Mouse (Mus musculus): ENCODE data around the gene Ska2. TPM values are rescaled to one million over a fixed set of nuclear protein-coding genes. Genes with fewer than 3 reads are reported as not detected.

Gene Ska2
- 3.1 and 5.0 TPM in 2 replicates for polyA plus RNA-seq (2012; rRNA removed; ENCODE audit: low replicate concordance)

DNA sequence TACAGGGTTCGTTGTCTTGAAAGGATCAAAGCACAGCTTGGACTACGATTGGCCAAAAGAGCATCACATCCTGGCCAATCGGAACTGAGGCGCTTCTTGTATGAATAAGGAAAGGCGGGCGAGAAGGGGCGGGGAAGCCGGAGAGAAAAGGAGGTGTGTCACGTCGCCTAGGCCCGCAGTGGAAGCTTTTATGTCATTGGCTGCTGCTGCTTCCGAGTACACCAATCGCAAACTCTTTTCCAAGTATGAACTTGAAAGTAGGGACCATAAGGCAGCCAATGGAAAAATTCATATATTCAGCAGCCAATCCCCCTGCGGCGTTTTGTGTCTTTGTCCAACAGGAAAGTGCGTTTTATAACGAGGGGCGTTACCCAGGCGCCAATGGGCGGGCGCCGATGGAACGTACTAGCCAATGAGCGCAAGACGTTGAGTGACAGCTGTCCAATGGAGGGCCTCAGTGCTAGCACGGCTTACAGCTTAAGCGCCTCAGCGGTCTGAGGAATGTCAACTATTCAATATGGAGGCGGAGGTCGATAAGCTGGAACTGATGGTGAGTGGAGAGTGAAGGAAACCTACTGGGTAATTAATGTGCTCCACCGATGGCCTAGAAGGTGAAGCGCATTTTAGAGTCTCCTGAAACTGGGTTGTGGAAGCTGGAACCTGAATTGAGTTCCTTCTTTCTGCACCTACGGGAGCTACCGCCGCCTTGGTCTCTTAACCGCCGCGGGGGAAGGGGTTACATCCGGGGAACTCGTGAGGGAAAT is at the start of gene Ska2:
Ska2 (plus strand) TSS at position 480 of the 764 bp plus-strand sequence.

DNA sequence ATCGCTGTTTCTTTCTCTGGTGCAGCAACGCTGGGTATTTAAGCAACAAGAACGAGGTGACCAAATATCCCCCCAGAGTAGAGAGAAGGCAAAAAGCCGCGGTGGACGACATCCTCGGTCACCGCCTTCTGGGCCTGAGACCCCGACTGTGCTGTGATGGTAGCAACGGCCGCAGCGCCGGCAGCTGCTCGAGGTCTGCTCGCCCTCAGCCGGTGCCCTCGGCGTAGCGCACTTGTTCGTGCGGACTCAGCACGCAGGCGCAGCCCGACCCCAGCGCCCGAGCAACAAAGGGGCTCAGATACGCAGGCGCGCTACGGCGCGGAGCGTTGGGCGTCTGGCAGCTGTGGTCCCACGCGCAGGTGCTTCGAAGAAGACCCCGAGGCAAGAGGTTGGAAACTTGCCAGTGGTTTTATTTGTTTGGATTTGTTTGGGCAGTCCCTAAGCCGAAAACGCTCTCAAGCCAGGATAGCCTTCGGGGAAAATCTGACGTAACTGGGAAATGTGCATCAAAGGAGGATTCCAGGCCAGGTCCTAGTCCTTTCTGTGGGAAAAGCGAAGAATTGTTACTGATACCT is 35.1 kb upstream of the Ska2 start, which contains the start of gene Gdpd1:
Gdpd1 (minus strand) TSS at position 197 of the 575 bp plus-strand sequence.

DNA sequence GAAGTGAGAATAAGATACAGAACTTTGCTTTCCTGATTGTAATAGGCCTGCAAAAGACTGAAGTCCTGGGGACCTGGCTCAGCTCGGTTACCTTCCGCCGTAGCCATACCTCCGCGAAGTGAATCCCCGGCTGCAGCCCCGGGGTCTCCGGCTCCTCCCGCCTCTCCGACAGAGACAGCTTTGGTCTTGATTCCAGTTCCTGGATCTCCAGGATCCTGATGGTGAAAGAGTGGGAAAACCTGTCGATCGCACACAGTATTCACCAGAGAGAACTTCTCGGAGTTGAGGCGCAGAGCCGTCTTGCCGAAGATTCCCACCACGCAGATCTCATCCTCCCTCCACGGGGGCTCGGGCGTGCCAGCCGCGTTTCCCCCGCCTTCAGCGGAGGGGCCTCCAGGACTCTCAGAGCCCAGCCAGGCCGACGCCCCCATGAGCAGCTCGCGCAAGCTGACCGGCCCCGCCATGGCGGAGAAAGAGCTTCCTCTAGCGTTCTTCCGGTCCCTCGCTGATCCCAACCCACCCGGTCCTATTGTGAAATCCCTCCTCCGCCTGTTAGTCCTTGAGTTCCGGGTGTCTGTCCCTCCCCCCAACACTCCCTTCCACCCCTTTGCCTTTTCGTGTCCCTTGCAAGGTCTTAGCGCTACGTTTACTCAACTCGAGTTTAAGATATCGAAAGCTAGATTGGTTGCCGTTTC is 22.6 kb upstream of the Ska2 start, which contains the start of gene Smg8:
Smg8 (minus strand) TSS at position 485 of the 695 bp plus-strand sequence.

DNA sequence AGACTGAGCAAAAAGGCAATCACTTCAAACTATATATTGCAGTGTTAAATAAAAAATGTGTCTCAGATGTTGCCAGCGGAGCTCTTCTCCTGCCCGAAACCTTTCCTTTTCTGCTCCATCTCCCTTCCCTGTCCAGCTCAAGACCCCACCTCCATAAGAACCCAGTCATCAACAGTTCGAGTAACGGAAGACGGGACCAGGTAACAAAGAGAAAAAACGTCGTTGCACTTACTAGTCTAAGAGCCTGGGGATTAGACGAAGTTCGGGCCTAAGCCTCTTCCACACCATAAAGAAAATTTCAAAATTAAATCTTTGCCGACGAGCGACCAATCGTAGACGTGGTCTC is 652 bp upstream of the Ska2 start, which contains the start of gene Prr11:
Prr11 (minus strand) TSS at position 300 of the 346 bp plus-strand sequence.

DNA sequence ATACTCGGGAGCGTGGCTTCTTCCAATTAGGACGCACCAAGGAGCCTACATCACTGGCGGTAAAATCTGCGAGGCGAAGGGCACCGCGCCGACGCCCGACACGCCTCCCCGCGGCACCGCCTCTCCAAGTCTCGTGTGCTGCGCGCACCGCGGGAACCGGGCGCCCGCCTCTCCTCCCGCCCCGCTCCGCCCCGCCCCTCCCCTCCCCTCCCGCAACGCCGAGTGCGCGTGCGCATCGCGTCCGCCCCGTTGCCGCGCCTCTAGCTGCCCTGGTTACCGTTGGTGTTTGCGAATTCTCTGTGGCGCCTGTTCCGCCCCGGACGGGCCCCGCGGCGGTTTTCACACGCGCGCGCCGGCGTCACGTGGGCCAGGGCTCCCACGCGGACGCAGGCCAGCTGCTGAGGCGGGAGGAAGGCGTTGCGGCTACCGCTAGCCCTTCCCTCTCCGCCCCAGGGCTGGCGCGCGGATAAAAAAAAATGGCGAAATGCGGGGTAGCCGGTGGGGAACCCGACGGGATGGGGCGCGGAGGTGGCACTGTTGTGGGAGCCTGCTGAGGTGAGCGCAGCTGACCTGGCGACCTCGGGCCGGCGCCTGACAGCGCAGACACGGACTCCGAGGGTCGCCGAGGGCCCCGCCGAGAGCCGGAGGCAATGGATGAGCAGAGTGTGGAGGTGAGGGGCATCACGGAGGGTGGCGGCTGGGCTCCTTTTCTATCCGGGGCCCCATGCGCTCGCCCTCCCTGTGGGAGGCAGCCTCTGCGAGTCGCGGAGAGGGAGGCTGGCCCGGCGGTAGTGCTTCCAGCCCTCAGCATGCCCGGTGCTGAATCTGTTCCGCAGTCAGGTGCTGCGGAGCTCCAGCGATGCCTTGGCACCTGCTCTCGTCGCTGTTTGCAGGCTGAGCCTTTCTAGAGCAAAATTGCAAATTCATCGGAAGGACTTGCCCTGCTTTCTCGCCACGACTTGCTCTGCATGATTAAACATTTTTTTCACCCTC is 18.1 kb downstream of the Ska2 start, which contains the start of gene Trim37:
Trim37 (plus strand) TSS at position 254 of the 993 bp plus-strand sequence.

Other genes with a start within 250 kb of the Ska2 start
- 12.5 and 14.9 TPM in 2 replicates for gene Ypel2, start 115.5 kb upstream of the Ska2 start, polyA plus RNA-seq (2012; rRNA removed; ENCODE audit: low replicate concordance)
- 1.0 and 5.0 TPM in 2 replicates for gene Gdpd1, start 35.2 kb upstream of the Ska2 start, polyA plus RNA-seq (2012; rRNA removed; ENCODE audit: low replicate concordance)
- gene Smg8, start 22.5 kb upstream of the Ska2 start, polyA plus RNA-seq (2012; rRNA removed; ENCODE audit: low replicate concordance): 7.0 and 11.9 TPM in 2 replicates
- 0.39 and 1.8 TPM in 2 replicates for gene Prr11, start 526 bp upstream of the Ska2 start, polyA plus RNA-seq (2012; rRNA removed; ENCODE audit: low replicate concordance)
- 3.7 and 6.0 TPM in 2 replicates for gene Trim37, start 17.8 kb downstream of the Ska2 start, polyA plus RNA-seq (2012; rRNA removed; ENCODE audit: low replicate concordance)
- gene Ppm1e, start 249.8 kb downstream of the Ska2 start, polyA plus RNA-seq (2012; rRNA removed; ENCODE audit: low replicate concordance): 0.29 and 6.3 TPM in 2 replicates

Measured in subcutaneous adipose tissue, adult 2 months (tissue).